Mouse (Mus musculus): ENCODE measurements around the gene Tdrkh. TPM values are rescaled to one million over a fixed set of nuclear protein-coding genes. Genes with fewer than 3 reads are reported as not detected.

Tdrkh gene
- 1 to 10 TPM; 4.4 to 6.1 TPM for total RNA-seq (2021)
- long read RNA-seq, experiment 1, full-length matches to known transcripts, result 2 of 4 reads
- long read RNA-seq, experiment 1, partial matches to known transcripts, result 2 of 4 reads
- long read RNA-seq, experiment 1, other reads (novel, unspliced or antisense), result 0 of 4 reads
- long read RNA-seq, experiment 2, full-length matches to known transcripts, result 4 of 5 reads
- long read RNA-seq, experiment 2, partial matches to known transcripts, result 0 of 5 reads
- long read RNA-seq, experiment 2, other reads (novel, unspliced or antisense), result 1 of 5 reads

DNA sequence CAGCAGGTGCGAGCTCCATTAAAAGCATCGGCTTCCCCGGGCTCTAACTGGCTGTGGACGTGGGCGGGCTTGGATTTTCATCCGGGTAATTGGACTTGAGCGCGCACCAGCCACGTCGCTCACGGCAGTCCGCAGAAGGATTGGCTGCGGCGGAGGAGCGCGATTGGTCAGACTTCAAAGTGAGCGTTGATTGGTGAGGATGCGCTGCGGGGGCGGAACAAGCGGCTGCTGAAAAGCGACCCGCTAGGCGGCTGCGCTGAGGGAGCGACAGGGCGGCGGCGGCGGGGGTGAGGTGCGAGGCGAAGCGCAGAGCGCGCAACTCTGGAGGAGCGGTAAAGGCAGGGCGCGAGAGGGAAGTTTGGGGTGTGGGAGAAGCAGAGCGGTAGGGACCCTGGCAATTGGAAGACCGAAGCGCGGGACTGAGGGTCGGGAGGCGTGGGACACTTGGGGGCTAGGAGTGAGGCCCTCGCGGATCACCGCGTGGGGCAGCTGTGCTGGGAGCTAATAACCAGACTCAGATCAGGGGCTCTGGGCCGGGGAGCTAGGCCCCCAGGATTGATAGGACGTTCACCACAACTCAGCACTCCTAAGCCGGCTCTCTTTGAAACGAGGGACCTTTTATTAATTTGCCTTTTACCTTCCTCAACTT lies at the start of gene Tdrkh:
Gene Tdrkh (plus strand): TSS at position 243 of the 649 bp plus-strand sequence.
- peak; percentile 92 to 96 for DNase-seq

DNA sequence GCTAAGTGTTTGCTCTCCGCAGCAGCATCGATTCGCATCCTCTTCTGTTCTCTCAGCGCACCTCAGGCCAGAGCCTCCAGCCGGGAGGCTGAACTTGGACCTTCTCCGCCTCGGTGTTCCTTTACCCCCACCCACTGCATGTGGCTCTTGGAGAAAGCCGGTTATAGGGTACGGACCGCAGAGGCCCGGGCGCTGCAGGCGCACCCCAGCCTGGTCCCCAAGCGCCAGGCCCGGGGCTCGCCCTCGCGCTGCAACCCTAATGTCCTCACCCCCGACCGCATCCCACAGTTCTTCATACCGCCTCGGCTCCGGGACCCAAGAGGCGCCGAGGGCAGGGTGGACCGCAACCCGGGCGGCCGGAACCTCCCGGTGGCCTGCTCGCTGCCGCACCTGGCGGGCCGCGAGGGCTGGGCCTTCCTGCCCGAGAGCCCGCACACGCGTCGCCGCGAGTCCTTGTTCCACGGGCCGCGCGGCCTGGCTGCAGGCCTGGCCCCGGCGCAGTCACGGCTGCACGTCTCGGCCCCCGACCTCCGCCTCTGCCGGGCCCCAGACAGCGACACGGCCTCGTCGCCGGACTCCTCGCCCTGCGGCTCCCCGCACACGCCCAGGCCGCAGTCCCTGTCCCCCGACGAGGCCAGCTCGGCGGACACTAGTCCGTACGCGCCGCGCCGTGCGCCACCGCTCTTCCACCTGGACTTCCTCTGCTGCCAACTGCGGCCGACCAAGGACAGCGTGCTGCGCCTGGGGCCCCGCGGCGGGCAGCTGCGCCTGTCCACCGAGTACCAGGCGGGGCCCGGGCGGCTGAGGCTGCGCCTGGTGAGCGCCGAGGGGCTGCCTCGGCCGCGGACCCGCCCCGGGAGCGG lies 49.6 kb upstream of the Tdrkh start:
- DNase-seq, result peak; percentile 25 to 44

DNA sequence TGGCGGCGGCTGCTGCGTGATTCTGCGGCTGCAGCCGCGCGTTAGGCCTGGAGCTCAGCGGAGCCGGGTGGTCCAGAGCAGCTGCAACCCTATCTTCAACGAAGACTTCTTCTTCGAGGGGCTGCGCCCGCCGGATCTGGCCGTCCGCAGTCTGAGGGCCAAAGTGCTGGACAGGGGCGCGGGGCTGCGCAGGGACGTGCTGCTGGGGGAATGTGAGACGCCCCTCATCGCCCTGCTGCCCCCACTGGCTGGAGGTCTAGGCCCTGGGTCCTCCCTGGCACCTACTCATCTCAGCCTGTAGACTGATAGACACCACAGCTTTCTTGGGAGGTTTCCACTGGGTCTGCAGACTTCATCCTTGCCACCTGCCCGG lies 48.9 kb upstream of the Tdrkh start:
- no peak for DNase-seq

DNA sequence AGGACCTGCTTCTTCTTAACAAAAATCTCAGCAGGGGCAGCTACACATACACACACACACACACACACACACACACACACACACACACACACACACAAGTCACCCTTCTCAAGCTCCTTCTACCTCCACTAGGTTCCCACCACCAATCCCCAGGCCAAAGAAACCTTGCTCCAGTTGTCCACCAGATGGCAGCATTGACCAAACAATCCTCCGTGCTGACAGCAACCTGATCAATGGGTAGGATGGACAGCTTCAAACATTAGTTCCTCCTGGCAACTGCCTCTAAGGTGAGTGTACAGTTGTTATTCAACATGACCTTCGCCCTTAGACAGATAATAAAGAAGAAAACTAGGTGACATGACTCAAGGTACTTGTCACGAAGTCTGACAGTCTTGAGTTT lies 46.3 kb upstream of the Tdrkh start:
- DNase-seq, result peak; percentile 66 to 86

DNA sequence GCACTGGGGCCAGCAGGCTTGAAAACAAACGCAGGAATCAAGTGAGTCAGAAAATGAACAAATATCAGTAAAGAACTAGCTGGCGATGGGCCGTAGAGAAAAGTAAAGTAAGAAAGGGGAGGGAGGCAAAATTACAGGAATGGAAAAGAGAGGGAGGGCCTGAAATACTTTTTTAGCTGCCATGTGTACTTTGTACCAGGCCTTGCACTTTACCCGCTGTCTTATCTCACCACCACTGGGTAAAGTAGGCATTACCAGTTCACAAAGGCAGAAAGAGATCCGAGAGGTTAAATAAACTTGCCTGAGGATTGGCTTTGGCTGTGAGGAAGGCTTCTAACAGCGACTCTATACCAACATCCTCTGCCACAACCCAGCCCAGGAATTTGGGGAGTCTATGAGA lies 45.6 kb upstream of the Tdrkh start:
- no peak for DNase-seq

DNA sequence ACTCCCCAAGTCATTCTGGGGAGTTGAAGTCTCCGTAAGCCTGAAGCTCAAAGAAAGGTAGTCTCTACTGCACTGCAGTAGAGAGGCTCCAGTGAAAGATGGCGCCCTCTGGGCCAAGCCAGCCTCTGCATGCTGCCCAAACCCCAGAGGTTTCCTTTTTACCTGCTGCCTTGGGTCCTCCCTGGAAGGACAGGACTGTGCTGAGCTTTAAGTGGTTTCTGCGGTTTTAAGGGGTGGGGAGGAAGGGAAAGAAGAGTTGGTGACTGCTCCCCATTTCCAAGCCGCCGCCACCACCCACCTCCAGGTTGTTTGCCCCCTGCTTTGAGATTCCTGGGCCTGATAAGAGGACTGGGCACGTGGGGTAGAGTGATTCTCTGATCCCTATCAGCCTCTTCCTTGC lies 44.4 kb upstream of the Tdrkh start:
- DNase-seq, result no peak

DNA sequence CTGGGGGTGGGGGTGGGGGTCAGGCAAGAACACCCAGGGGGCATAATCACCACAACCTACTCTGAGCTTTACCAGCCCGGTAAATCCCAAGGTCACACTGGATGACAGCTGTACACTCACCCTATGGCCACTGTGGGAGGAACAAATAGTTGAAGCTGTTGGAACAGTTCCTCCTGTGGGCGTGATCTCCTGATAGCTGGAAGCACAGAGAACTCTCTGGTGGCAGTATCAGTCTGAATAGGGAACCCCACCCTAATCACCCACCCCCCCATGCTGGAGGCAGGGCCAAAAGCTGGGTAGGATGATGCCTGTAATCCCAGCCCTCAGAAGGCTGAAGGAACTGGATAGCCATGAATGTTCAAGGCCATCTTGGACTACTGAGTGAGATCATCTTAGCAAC lies 43.4 kb upstream of the Tdrkh start:
- DNase-seq, result no peak

DNA sequence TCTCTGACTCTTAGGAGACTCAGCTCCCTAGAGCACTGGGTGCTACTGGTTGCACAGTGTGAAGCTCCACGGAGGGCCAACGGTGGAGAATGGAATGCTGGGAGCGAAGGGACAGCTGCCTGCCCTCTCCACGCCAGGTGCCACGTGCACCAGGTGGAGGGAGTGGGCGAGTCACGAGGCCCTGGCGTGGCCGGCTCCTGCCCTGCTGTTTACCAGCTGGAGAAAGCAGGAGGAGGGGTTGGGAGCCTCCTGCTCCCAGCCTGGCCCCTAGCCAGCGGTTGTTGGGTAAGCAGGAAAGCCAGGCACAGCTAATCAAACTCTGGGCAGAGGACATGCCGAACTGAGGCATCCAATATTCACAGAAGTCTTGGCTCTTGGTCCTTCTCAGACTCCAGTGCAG lies 41.4 kb upstream of the Tdrkh start:
- DNase-seq, result peak; percentile 85 to 89

DNA sequence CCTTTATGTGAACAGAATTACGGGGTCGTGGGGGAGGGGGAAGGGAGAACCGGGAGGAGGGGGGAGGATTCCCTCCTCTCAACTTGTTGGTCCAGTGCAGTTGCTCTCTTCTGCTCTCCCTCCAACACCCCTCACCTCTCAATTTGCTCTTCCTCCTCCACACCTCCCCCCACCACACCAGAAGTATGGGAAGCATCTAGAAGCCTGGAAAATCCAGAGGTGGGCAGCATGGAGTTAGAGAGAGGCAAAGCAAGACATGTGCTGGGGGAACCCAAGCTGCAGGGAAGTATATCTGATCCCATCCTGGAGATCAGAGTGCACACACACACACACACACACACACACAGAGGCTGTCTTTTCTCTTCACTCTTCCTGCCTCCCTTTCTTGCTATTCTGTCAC lies 41.0 kb upstream of the Tdrkh start:
- peak; percentile 6 to 15 for DNase-seq

DNA sequence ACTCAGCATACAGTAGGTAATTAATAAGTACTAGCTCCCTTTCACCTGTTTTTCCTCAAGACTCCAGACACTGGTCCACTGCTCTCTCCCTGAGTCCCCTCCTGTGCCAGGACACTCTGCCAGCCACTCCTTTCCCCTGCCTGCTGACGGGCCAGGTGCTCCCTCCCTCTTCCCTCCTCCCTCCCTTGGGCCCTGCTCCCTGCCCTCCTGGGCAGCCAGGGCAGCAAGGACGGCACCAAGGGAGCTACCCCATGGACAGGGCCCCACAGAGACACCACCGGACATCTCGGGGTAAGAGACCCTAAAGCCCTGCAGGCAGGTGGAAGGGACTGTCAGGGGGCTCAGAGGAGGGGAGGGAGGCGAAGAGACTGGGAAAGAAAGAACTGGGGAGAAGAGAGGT lies 40.4 kb upstream of the Tdrkh start, which contains the start of gene Rorc:
Gene Rorc (plus strand): TSS at position 154 of the 400 bp plus-strand sequence.
- DNase-seq, result peak; percentile 56 to 75

DNA sequence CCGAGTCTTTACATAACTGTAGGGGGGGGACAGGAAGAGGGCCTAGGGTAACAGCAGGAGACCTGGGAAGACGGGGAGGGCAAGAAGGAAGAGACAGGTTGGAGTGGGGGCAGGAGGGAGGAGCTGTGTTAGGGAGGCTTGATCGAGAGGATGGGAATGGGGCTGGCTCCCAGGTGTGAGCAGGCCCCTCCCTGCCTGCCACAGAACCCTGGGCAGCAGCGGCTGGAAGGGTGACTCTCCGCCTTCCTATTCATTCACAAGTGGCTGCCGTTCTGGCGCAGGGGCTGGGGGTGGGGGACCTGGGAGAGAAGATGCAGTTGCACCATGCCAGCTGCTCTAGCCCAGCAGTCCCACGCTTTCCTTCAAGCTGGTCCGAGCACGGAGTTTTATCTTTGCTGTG lies 40.0 kb upstream of the Tdrkh start:
- no peak for DNase-seq

DNA sequence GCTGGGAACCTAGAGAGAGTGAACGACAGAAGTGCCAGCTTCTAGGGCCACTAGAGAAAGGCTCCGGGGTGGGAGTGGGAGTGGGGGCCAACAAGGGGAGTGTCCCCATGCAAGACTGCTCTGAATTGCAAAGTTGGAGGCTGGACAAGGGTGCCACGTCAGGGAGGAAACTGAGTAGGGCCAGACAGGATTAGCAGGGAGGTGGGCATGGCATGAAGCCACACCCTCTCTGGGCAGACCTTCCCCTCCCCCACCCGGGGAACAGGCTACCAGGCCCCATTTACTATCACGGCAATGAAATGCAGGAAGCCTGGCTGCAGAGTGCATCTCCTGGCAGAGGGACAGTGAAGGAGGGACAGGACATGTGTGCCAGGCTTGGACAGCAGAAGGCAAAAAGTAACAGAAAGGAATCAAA lies 39.5 kb upstream of the Tdrkh start:
- DNase-seq, result peak in 1 of 2 experiments; percentile 19

DNA sequence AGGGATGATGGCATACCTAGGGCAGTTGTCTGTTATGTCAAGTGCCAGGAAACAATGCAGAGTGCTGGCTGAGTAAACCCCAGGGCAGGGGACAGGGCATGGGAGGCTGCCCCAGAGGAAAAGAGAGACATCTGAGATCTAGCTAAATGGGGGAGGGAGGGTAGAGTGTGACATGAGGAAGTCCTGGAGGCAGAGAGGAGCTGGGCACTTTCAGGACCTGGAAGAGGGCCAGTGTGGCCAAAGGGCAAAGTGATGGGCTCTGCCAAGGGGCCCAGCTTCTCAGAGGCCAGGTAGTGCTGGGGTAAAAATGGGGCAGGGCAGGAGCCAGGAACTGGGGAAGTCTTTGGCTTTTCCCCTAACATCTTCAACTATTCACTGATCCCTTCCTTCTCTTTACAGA lies 38.4 kb upstream of the Tdrkh start:
- DNase-seq, result no peak

DNA sequence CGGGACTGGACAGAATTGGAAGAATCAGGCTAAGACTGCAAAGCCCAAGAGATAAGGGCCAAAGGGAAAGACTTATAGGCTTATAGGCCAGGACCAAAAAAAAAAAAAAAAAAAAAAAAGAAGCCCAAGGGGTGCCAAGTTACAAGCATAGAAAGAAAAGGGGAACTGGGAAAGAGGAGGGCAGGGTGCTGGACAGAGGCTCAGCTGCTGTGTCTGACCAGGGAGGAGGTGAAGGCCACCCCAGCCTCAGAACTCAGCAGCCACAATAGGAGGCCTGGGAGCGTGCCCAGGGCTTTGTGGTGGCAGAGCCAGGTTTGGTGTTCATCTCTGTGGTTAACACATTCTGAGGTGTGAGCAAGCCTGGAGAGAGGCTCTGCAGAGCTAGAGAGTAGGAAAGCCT lies 37.9 kb upstream of the Tdrkh start:
- no peak for DNase-seq

DNA sequence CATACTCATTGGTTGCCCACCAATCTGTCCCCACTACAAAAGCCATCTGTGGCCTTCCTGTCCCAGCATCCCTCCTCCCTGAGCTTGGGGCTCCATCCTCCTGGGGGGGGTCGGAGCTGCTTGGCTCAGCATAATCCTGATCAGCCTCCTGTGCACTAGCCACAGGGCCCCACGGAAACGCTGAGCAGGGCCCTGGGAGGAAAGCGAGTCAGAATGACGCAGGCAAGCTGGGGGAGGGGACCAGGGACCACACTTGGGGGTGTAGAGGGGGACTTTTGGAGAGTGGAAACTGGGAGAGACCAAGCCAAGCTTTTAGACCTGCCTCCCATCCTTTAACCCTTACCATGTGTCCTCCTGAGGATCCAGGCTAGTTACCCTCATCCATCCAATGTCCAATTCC lies 37.2 kb upstream of the Tdrkh start:
- no peak for DNase-seq

DNA sequence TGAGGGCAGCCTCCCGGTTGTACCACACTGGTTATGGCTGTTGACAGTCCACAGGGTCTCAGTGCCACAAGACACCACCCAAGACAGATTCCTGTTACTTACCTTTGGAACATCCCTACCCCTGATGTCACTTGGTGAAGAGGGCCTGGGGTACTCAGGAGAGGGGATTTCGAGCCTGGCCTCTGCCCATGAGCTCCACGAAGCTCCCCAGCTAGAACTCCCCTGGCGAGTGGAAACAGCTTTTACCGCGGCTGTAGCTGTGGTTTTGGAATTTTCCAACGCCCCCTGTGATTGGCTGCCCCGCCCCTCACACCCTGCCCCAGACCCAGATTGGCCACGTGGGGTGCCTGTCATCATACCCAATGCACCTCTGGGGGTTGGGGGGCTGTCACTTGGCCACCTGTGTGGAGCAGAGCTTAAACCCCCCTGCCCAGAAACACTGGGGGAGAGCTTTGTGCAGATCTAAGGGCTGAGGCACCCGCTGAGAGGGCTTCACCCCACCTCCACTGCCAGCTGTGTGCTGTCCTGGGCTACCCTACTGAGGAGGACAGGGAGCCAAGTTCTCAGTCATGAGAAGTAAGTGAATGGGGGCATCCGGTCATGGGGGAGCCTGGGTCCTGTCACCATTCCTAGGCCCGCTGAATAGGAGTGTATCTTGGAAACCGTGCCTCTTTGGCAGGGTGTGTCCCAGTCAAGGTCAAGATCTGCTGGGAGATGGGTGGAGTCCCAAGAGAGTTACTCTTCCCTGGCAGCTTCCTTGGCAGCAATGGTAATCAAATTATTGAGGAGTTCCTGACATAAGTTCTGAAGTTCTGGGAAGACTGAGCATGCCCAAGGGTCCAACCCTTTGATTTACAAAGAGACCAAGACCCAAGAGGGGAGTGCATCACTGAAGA lies 35.8 kb upstream of the Tdrkh start:
- DNase-seq, result no peak

DNA sequence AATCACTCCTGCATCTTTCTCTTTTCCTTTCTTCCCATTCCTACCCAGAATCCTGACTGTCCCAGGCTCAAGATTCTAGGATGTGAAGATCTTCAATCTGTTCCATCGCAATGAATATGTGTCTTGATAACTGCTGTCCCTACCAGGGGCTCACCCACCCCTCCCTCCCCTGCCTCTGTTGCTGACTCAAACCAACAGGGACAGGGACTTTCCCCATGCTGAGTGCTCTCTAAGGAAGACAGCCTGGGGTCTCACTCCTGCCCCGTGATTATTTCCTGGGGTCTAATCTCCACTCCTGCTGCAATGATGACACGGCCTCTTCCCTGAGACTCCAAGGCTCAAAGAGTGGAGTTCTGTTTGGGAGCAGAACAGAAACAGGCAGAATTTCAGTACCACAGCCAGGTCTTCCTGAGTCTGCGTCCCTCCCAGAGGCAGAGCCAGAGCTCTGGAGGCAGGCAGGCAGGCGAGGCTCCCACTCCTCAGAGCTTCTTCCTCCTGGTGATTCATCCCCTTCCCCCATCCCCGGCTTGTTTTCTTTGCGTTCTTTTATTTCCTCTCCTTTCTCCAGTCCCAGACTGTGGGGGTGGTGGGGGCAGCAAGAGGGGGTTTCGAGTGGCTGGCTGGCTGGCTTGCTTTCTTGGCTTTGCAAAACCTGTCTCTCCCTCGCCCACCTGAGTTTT lies 33.1 kb upstream of the Tdrkh start:
- no peak for DNase-seq

DNA sequence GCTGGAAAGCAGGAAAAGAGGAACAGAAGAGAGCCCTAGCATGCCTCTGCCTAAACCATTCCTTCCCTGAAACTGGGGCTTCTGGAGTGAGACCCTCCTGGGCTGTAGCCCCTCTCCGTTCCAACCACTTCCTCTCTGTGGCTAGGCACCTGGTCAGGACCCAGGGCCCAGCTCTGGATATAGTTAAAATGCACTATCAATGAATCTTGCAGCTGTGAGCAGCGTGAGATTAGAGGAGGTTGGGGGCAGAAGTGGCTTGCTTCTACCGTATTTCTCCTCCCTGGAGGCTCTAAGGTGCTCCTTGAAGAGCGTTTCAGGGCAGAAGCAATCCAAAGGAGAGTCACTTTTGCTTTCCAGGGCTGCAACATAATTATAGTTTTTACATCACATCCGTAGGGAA lies 30.8 kb upstream of the Tdrkh start:
- DNase-seq, result no peak

DNA sequence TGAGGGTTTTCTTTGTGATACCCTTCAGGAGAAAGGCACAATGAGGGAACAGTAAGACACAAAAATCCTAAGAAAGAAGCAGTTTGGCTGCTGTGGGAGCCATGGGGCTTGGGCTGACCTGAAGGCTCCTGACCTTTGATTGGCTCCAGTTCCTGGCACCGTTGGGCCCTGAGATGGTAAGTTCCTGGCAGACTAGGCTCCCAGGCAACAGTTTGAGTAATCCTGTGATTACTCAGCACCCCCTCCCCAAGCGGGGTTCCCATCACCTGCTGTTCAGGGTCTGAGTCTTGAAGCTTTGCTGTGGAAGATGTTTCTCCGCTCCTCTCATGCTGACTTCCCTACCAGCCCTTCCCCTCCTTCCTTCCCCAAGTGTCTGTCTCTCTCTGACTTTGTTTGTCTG lies 29.6 kb upstream of the Tdrkh start:
- no peak for DNase-seq

DNA sequence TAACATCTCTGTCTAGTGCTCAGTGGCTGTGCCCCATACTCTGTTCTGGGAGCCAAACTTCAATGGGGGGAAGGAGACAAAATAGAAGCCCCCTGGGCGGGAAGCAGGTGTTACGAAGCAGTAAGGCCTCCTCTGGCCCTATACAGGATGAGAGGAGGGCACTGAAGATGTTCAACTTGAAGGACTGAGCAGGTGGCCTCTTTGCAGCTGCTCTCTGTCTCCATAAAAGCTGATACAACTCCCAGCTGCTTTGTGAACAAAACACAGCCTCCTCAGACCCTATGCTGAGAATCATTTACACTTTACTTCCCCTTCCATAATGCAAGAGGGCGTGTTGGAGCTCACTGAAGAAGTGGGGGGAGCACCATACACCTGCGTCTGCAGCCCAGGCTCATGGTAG lies 26.4 kb upstream of the Tdrkh start:
- DNase-seq, result no peak

DNA sequence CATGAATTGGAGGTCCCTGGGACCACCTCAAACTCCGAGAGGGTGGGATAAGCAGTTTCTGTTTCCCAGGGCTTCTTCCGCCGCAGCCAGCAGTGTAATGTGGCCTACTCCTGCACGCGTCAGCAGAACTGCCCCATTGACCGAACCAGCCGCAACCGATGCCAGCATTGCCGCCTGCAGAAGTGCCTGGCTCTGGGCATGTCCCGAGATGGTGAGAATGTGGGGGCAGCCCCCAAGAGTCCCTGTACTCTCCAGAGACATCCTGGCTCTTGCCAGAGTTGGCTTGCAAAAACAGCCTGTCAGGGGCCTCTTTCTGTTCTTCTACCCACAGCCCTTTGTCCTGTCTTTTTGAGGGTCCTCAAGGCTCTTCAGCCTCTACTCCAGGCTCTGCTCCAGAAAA lies 25.7 kb upstream of the Tdrkh start:
- DNase-seq, result no peak

DNA sequence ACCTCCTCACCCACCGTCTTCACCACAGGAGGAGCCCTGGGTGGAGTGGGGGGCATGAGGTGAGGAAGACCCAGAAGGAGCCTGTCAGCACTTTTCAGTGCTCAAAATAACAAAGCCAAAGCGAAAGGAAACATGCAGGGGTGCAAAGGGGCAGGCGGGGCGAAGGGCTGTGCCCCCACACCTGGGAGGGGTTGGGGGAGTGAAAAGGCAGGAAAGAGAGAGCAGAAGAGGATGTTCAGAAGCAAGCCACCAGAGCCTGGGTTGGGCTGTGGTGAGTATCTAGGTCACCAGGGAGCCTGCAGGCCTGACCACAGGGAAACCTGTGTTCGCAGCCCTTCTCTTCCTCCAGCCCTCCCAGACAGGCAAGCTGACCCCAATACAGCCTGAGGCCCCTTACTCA lies 25.0 kb upstream of the Tdrkh start:
- DNase-seq, result no peak
